Mouse (Mus musculus): ENCODE measurements around the gene Pbx3. TPM values are rescaled to one million over a fixed set of nuclear protein-coding genes. Genes with fewer than 3 reads are reported as not detected.

Gene Pbx3
- polyA plus RNA-seq, 1 experiment from 2014 or later: 16.2 TPM

- no peaks in the 10 kb centered on the region for H3K36me3 ChIP-seq (ENCODE audit: control insufficient read depth, insufficient read depth)
- ATAC-seq (replicated peaks; ENCODE audit: extremely low read depth, insufficient read depth, low FRiP score): no peak
- no peak overlapping the region for H3K4me3 ChIP-seq (ENCODE audit: low read length)
- WGBS: 89% methylated on average over 1 of the region's 1 CpGs
- H3K27ac ChIP-seq (ENCODE audit: low read length): no peak overlapping the region
- H3K9me3 ChIP-seq (replicated peaks; ENCODE audit: control insufficient read depth, low read length): no peaks in the 10 kb centered on the region
- no peak overlapping the region for H3K4me2 ChIP-seq (ENCODE audit: low read depth, low read length)
- H3K4me1 ChIP-seq (ENCODE audit: control insufficient read depth, insufficient read depth, low read length): no peaks in the 10 kb centered on the region
- no peaks in the 10 kb centered on the region for H3K27me3 ChIP-seq (ENCODE audit: control insufficient read depth, insufficient read depth, low read length)
- no peak overlapping the region for H3K9ac ChIP-seq (ENCODE audit: low read length)
Measured at GRCm38 (mm10) chr2:34219150-34219549, 153.8 kb downstream of the Pbx3 start.

GRCm38 (mm10) chr2:34217596-34217995 lies 155.3 kb downstream of the Pbx3 start:
- Histone ChIP-seq H3K4me1 (ENCODE audit: control insufficient read depth, insufficient read depth, low read length) (no peaks in the 10 kb centered on the region), H3K4me3 (ENCODE audit: low read length) (no peak overlapping the region), H3K27ac (ENCODE audit: low read length) (no peak overlapping the region), H3K27me3 (ENCODE audit: control insufficient read depth, insufficient read depth, low read length) (no peaks in the 10 kb centered on the region), H3K9me3 (replicated peaks; ENCODE audit: control insufficient read depth, low read length) (no peaks in the 10 kb centered on the region), H3K4me2 (ENCODE audit: low read depth, low read length) (no peak overlapping the region), H3K36me3 (ENCODE audit: control insufficient read depth, insufficient read depth) (no peaks in the 10 kb centered on the region), H3K9ac (ENCODE audit: low read length) (no peak overlapping the region)
- WGBS: 79% methylated on average over 5 of the region's 5 CpGs
- ATAC-seq (replicated peaks; ENCODE audit: extremely low read depth, insufficient read depth, low FRiP score): no peak

- Histone ChIP-seq H3K4me3 (ENCODE audit: low read length) (no peak overlapping the region), H3K27ac (ENCODE audit: low read length) (no peak overlapping the region), H3K4me1 (ENCODE audit: control insufficient read depth, insufficient read depth, low read length) (no peaks in the 10 kb centered on the region), H3K4me2 (ENCODE audit: low read depth, low read length) (no peak overlapping the region), H3K36me3 (ENCODE audit: control insufficient read depth, insufficient read depth) (no peaks in the 10 kb centered on the region), H3K9me3 (replicated peaks; ENCODE audit: control insufficient read depth, low read length) (no peaks in the 10 kb centered on the region), H3K27me3 (ENCODE audit: control insufficient read depth, insufficient read depth, low read length) (no peaks in the 10 kb centered on the region), H3K9ac (ENCODE audit: low read length) (no peak overlapping the region)
- no peak for ATAC-seq (replicated peaks; ENCODE audit: extremely low read depth, insufficient read depth, low FRiP score)
- 86% methylated on average over 5 of the region's 5 CpGs for WGBS
Measured at GRCm38 (mm10) chr2:34215496-34215895, 157.4 kb downstream of the Pbx3 start.

- H3K9me3 ChIP-seq (replicated peaks; ENCODE audit: control insufficient read depth, low read length): no peaks in the 10 kb centered on the region
- H3K27me3 ChIP-seq (ENCODE audit: control insufficient read depth, insufficient read depth, low read length): no peaks in the 10 kb centered on the region
- H3K4me3 ChIP-seq (ENCODE audit: low read length): no peak overlapping the region
- no peak overlapping the region for H3K27ac ChIP-seq (ENCODE audit: low read length)
- WGBS: 82% methylated on average over 1 of the region's 1 CpGs
- H3K36me3 ChIP-seq (ENCODE audit: control insufficient read depth, insufficient read depth): no peaks in the 10 kb centered on the region
- no peaks in the 10 kb centered on the region for H3K4me1 ChIP-seq (ENCODE audit: control insufficient read depth, insufficient read depth, low read length)
- H3K4me2 ChIP-seq (ENCODE audit: low read depth, low read length): no peak overlapping the region
- no peak for ATAC-seq (replicated peaks; ENCODE audit: extremely low read depth, insufficient read depth, low FRiP score)
- no peak overlapping the region for H3K9ac ChIP-seq (ENCODE audit: low read length)
Measured at GRCm38 (mm10) chr2:34212418-34212817, 160.5 kb downstream of the Pbx3 start.

- H3K36me3 ChIP-seq (ENCODE audit: control insufficient read depth, insufficient read depth): peaks cover 11% of the 10 kb centered on the region
- no peaks in the 10 kb centered on the region for H3K4me1 ChIP-seq (ENCODE audit: control insufficient read depth, insufficient read depth, low read length)
- no peaks in the 10 kb centered on the region for H3K27me3 ChIP-seq (ENCODE audit: control insufficient read depth, insufficient read depth, low read length)
- 91% methylated on average over 8 of the region's 8 CpGs for WGBS
- ATAC-seq (replicated peaks; ENCODE audit: extremely low read depth, insufficient read depth, low FRiP score): no peak
- no peak overlapping the region for H3K27ac ChIP-seq (ENCODE audit: low read length)
- no peaks in the 10 kb centered on the region for H3K9me3 ChIP-seq (replicated peaks; ENCODE audit: control insufficient read depth, low read length)
- no peak overlapping the region for H3K4me3 ChIP-seq (ENCODE audit: low read length)
- no peak overlapping the region for H3K9ac ChIP-seq (ENCODE audit: low read length)
- no peak overlapping the region for H3K4me2 ChIP-seq (ENCODE audit: low read depth, low read length)
Measured at GRCm38 (mm10) chr2:34204797-34205196, 168.1 kb downstream of the Pbx3 start.

- no peak for ATAC-seq (replicated peaks; ENCODE audit: extremely low read depth, insufficient read depth, low FRiP score)
- Histone ChIP-seq H3K27ac (ENCODE audit: low read length) (no peak overlapping the region), H3K9me3 (replicated peaks; ENCODE audit: control insufficient read depth, low read length) (no peaks in the 10 kb centered on the region), H3K4me2 (ENCODE audit: low read depth, low read length) (no peak overlapping the region), H3K4me1 (ENCODE audit: control insufficient read depth, insufficient read depth, low read length) (no peaks in the 10 kb centered on the region), H3K27me3 (ENCODE audit: control insufficient read depth, insufficient read depth, low read length) (no peaks in the 10 kb centered on the region), H3K4me3 (ENCODE audit: low read length) (no peak overlapping the region), H3K36me3 (ENCODE audit: control insufficient read depth, insufficient read depth) (peaks cover 11% of the 10 kb centered on the region), H3K9ac (ENCODE audit: low read length) (no peak overlapping the region)
- WGBS: 97% methylated on average over 2 of the region's 2 CpGs
Measured at GRCm38 (mm10) chr2:34204325-34204724, 168.6 kb downstream of the Pbx3 start.

GRCm38 (mm10) chr2:34193870-34194820 lies 178.8 kb downstream of the Pbx3 start:
- ATAC-seq (replicated peaks; ENCODE audit: extremely low read depth, insufficient read depth, low FRiP score): no peak
- Histone ChIP-seq H3K4me2 (ENCODE audit: low read depth, low read length) (no peak overlapping the region), H3K27me3 (ENCODE audit: control insufficient read depth, insufficient read depth, low read length) (no peaks in the 10 kb centered on the region), H3K36me3 (ENCODE audit: control insufficient read depth, insufficient read depth) (no peaks in the 10 kb centered on the region), H3K9ac (ENCODE audit: low read length) (no peak overlapping the region), H3K4me1 (ENCODE audit: control insufficient read depth, insufficient read depth, low read length) (peaks cover 5% of the 10 kb centered on the region; the same call in 1 of the 2 replicates), H3K9me3 (replicated peaks; ENCODE audit: control insufficient read depth, low read length) (no peaks in the 10 kb centered on the region), H3K27ac (ENCODE audit: low read length) (no peak overlapping the region), H3K4me3 (ENCODE audit: low read length) (no peak overlapping the region)
- 65% methylated on average over 8 of the region's 8 CpGs for WGBS

GRCm38 (mm10) chr2:34193276-34193675 lies 179.7 kb downstream of the Pbx3 start:
- Histone ChIP-seq H3K9me3 (replicated peaks; ENCODE audit: control insufficient read depth, low read length) (no peaks in the 10 kb centered on the region), H3K9ac (ENCODE audit: low read length) (no peak overlapping the region), H3K27me3 (ENCODE audit: control insufficient read depth, insufficient read depth, low read length) (no peaks in the 10 kb centered on the region), H3K27ac (ENCODE audit: low read length) (no peak overlapping the region), H3K36me3 (ENCODE audit: control insufficient read depth, insufficient read depth) (no peaks in the 10 kb centered on the region), H3K4me2 (ENCODE audit: low read depth, low read length) (no peak overlapping the region), H3K4me1 (ENCODE audit: control insufficient read depth, insufficient read depth, low read length) (peaks cover 5% of the 10 kb centered on the region; the same call in 1 of the 2 replicates), H3K4me3 (ENCODE audit: low read length) (no peak overlapping the region)
- no peak for ATAC-seq (replicated peaks; ENCODE audit: extremely low read depth, insufficient read depth, low FRiP score)
- WGBS: 51% methylated on average over 5 of the region's 5 CpGs

- Histone ChIP-seq H3K27me3 (ENCODE audit: control insufficient read depth, insufficient read depth, low read length) (no peaks in the 10 kb centered on the region), H3K9me3 (replicated peaks; ENCODE audit: control insufficient read depth, low read length) (no peaks in the 10 kb centered on the region), H3K4me3 (ENCODE audit: low read length) (no peak overlapping the region), H3K4me1 (ENCODE audit: control insufficient read depth, insufficient read depth, low read length) (no peaks in the 10 kb centered on the region), H3K4me2 (ENCODE audit: low read depth, low read length) (no peak overlapping the region), H3K36me3 (ENCODE audit: control insufficient read depth, insufficient read depth) (no peaks in the 10 kb centered on the region), H3K9ac (ENCODE audit: low read length) (no peak overlapping the region), H3K27ac (ENCODE audit: low read length) (no peak overlapping the region)
- WGBS: 66% methylated on average over 2 of the region's 2 CpGs
- no peak for ATAC-seq (replicated peaks; ENCODE audit: extremely low read depth, insufficient read depth, low FRiP score)
Measured at GRCm38 (mm10) chr2:34187366-34187765, 185.6 kb downstream of the Pbx3 start.

Data from heart, embryonic 16.5 days (tissue).